Mouse (Mus musculus): ENCODE results near the gene Adra1d. TPM values are rescaled to one million over a fixed set of nuclear protein-coding genes. Genes with fewer than 3 reads are reported as not detected.

Gene Adra1d
- total and polyA plus RNA-seq, 3 experiments: not detected

DNA sequence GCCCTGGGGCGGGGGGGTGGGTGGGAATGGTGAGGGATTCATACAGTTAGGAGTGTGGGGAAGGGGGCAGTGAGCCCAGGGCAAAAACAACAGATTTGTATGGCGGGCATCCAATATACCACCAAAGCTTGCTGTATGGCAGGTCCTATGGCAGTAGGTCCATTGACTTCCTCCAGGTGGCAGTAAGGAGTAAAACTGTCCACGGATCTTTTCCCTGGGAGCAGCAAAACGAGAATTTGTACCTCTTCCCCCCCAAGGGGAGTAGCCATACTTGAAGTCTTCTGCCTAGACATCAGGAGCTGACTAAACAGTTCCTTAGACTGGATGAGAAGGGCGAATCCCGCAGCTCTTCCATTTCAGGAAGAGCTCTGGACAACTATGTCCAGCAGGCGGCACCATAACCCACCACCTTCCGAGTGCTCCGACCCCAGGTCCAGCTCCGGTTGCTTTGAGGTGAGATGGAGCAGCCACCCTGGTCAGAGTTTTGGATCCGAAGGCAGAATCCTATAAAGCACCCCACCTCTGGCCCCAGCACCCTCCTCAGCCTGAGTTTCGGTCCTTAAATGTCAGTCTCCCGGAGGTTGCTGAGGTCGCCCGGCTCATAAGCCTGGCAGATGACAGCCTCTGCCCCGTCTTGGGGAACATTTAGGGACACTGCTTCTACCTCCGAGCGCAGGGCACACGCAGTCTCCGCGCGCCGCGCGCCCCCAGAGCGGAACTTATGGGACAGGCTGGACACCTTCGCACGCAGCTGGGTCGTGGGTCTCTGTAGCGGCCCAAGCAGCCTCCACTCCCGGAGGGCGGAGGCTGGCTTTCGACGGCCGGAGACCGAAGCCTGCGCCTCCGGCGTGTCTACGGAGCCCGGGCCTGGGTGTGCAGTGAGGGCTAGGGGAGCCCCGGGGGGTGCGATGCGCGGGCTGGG, 16.4 kb downstream of the Adra1d start:
- Histone ChIP-seq H3K27me3 (replicated peaks) (peaks cover 48% of the 10 kb centered on the region), H3K4me1 (ENCODE audit: control insufficient read depth in 1 of 2, insufficient read depth in 2 of 2) (peaks cover 0 to 7% of the 10 kb centered on the region in 2 experiments; a peak in 3 of 4 replicates), H3K9me3 (replicated peaks; ENCODE audit: low read length) (no peaks in the 10 kb centered on the region), H3K4me2 (ENCODE audit: insufficient read depth, low read depth, poor library complexity, severe bottlenecking) (peak overlapping the region; percentile 54), H3K9ac (ENCODE audit: insufficient read depth, low read depth) (no peak overlapping the region), H3K79me2 (replicated peaks; ENCODE audit: control insufficient read depth, extremely low read depth, insufficient read depth, poor library complexity, severe bottlenecking) (no peaks in the 10 kb centered on the region), H3K36me3 (replicated peaks in 1 of 2; ENCODE audit: control insufficient read depth in 1 of 2, insufficient read depth in 1 of 2, low read length in 1 of 2) (no peaks in the 10 kb centered on the region), H3K4me3 (replicated peaks in 1 of 3; ENCODE audit: low read depth in 2 of 3, low read length in 2 of 3, poor library complexity in 1 of 3) (peak overlapping the region in 2 of 3 experiments; percentile 12 to 21), H3K27ac (ENCODE audit: insufficient read depth, low read depth) (no peak overlapping the region)
- in situ Hi-C loops (cut with MboI; ENCODE audit: low pct_ligation_motif_present, low pct_unique_long_range_greater_than_20kb, low sequenced_read_pairs): loop anchor here (25.0 kb wide), 1 partner anchor 392 kb away; no protein-coding TSS in a partner anchor
- dilution Hi-C loops (cut with MboI; ENCODE audit: extremely low pct_ligation_motif_present, extremely low pct_unique_long_range_greater_than_20kb, low sequenced_read_pairs): no loop called here
- TF ChIP-seq CTCF (conservative IDR thresholded peaks at IDR 0.05 in 1 of 2, IDR thresholded peaks at IDR 0.05 in 1 of 2; ENCODE audit: low read depth in 2 of 2, low read length in 2 of 2): peak; percentile 87 to 95
- TF ChIP-seq NELFE (IDR thresholded peaks at IDR 0.05; ENCODE audit: low read depth, low read length): peak; percentile 38; the same call in 1 of the 2 replicates
- TF ChIP-seq IRF4 (IDR thresholded peaks at IDR 0.05; ENCODE audit: low read depth, low read length): no peak
- TF ChIP-seq SMC3 (IDR thresholded peaks at IDR 0.05; ENCODE audit: low read depth, low read length): peak; percentile 68
- TF ChIP-seq KAT2A (IDR thresholded peaks at IDR 0.05; ENCODE audit: insufficient replicate concordance, low read length): no peak
- TF ChIP-seq ELF1 (IDR thresholded peaks at IDR 0.05; ENCODE audit: low read depth, low read length): peak; percentile 31; the same call in 1 of the 2 replicates
- peak; percentile 31 for TF ChIP-seq RAD21 (IDR thresholded peaks at IDR 0.05; ENCODE audit: low read depth, low read length)
- DNase-seq (ENCODE audit: extremely low read depth): peak; percentile 52

DNA sequence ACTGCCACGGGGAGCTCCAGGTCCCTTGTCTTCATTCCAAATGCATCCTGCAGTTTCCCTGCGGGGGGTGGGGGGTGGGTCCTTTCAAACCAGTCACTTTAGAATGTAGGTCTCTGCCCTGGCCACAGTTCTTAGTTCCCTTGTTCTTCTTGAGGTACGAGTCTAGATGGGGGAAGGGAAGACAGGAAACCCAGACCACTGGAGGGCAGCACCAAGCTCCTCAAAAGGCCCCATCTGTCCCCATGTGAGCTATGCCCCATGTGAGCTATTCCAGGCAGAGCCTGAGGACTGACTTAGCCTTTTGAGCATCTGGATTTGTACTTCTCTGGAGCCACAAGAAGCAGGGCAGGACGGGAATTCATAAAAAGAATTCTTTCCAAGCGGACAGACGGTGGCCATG, 19.6 kb downstream of the Adra1d start:
- no peak overlapping the region for H3K4me3 ChIP-seq (replicated peaks in 1 of 3; ENCODE audit: low read depth in 2 of 3, low read length in 2 of 3, poor library complexity in 1 of 3)
- peaks cover 2 to 7% of the 10 kb centered on the region in 2 experiments for H3K4me1 ChIP-seq (ENCODE audit: control insufficient read depth in 1 of 2, insufficient read depth in 2 of 2)
- H3K4me2 ChIP-seq (ENCODE audit: insufficient read depth, low read depth, poor library complexity, severe bottlenecking): 0 out of 2 replicates have a peak overlapping the region, but pooled peaks have one; percentile 5
- dilution Hi-C loops (cut with MboI; ENCODE audit: extremely low pct_ligation_motif_present, extremely low pct_unique_long_range_greater_than_20kb, low sequenced_read_pairs) (no loop called here), in situ Hi-C loops (cut with MboI; ENCODE audit: low pct_ligation_motif_present, low pct_unique_long_range_greater_than_20kb, low sequenced_read_pairs) (loop anchor here (5.0 to 25.0 kb wide), 2 partner anchors 270 to 395 kb away; no protein-coding TSS in a partner anchor)
- H3K27me3 ChIP-seq (replicated peaks): peaks cover 23% of the 10 kb centered on the region
- no peaks in the 10 kb centered on the region for H3K79me2 ChIP-seq (replicated peaks; ENCODE audit: control insufficient read depth, extremely low read depth, insufficient read depth, poor library complexity, severe bottlenecking)
- DNase-seq (ENCODE audit: extremely low read depth): peak; percentile 38
- H3K36me3 ChIP-seq (replicated peaks in 1 of 2; ENCODE audit: control insufficient read depth in 1 of 2, insufficient read depth in 1 of 2, low read length in 1 of 2): no peaks in the 10 kb centered on the region
- H3K27ac ChIP-seq (ENCODE audit: insufficient read depth, low read depth): no peak overlapping the region
- TF ChIP-seq PAX5 (IDR thresholded peaks at IDR 0.05; ENCODE audit: low read length): no peak
- no peak for TF ChIP-seq TBP (conservative IDR thresholded peaks at IDR 0.05; ENCODE audit: low read depth, low read length)
- TF ChIP-seq USF1 (IDR thresholded peaks at IDR 0.05; ENCODE audit: low read depth, low read length): no peak
- peak; percentile 24 for TF ChIP-seq RAD21 (IDR thresholded peaks at IDR 0.05; ENCODE audit: low read depth, low read length)
- TF ChIP-seq IRF4 (IDR thresholded peaks at IDR 0.05; ENCODE audit: low read depth, low read length): no peak
- no peak for TF ChIP-seq NELFE (IDR thresholded peaks at IDR 0.05; ENCODE audit: low read depth, low read length)
- TF ChIP-seq SMC3 (IDR thresholded peaks at IDR 0.05; ENCODE audit: low read depth, low read length): peak; percentile 48
- TF ChIP-seq UBTF (IDR thresholded peaks at IDR 0.05; ENCODE audit: low read depth, low read length): no peak
- TF ChIP-seq CHD2 (IDR thresholded peaks at IDR 0.05; ENCODE audit: low read length): peak; percentile 73
- TF ChIP-seq CTCF (conservative IDR thresholded peaks at IDR 0.05 in 1 of 2, IDR thresholded peaks at IDR 0.05 in 1 of 2; ENCODE audit: low read depth in 2 of 2, low read length in 2 of 2): peak in 1 of 2 experiments; percentile 63; a peak in 2 of 4 replicates
- TF ChIP-seq KAT2A (IDR thresholded peaks at IDR 0.05; ENCODE audit: insufficient replicate concordance, low read length): no peak
- no peak for TF ChIP-seq MYC (IDR thresholded peaks at IDR 0.05; ENCODE audit: low read depth, low read length)
- no peak for TF ChIP-seq HCFC1 (IDR thresholded peaks at IDR 0.05; ENCODE audit: low read depth, low read length)
- TF ChIP-seq ETS1 (conservative IDR thresholded peaks at IDR 0.05; ENCODE audit: low read depth, low read length): no peak
- TF ChIP-seq POLR2A (IDR thresholded peaks at IDR 0.05; ENCODE audit: low read depth, low read length): no peak
- TF ChIP-seq MEF2A (IDR thresholded peaks at IDR 0.05; ENCODE audit: borderline replicate concordance, low read depth, low read length): no peak
- no peak for TF ChIP-seq POLR2AphosphoS2 (IDR thresholded peaks at IDR 0.05; ENCODE audit: low read depth, low read length)
- TF ChIP-seq CHD1 (IDR thresholded peaks at IDR 0.05; ENCODE audit: low read depth, low read length): no peak
- no peak for TF ChIP-seq USF2 (conservative IDR thresholded peaks at IDR 0.05; ENCODE audit: low read depth, low read length)
- TF ChIP-seq RCOR1 (conservative IDR thresholded peaks at IDR 0.05; ENCODE audit: low read depth, low read length): no peak
- no peak overlapping the region for H3K9ac ChIP-seq (ENCODE audit: insufficient read depth, low read depth)
- H3K9me3 ChIP-seq (replicated peaks; ENCODE audit: low read length): no peaks in the 10 kb centered on the region
